Mouse (Mus musculus) ovary, postnatal 14 days (tissue): ENCODE results near the gene Arhgap22.

Experiments
- DNase-seq: peaks from one replicate; pipeline ENCODE4 v3.0.0; 2022; ENCODE audit warnings: low spot score

The Arhgap22 gene

DNA sequence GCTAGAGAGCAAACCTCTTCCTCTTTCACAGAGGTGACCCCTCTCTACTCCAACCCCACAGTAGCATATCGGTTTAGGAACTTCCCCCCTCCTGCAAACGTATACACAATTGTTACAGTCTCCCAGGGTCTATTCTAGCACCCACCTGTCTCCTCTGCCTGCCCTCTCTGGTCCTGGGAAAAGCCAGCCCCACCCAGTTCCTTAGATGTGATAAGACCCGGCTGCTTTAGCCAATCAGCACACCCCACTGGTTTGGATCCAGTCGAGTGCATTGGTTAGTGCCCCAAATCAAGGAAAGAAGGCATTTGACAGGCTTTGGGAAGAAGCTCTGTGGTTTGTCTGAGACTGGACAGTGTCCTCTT, 922 bp downstream of the Arhgap22 start:
- DNase-seq = no peak

DNA sequence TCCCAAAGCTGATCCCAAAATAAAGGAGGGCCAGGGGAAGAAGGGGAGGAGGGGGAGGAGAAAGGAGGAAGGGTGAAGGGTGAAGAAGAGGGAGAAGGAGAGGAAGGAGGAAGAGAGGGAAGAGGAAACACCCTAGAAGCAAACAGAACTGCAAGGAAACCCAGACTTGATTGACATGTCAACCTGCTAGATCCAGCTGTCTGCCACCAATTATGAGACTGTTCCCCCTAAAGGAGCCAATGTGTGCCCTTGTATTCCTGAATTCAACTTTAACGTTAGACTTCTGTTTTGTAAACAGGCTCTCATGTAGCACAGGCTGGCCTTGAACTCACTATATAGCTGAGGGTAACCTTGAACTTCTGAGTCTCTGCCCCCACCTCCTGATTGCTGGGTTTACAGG, 1.3 kb downstream of the Arhgap22 start:
- no peak for DNase-seq

DNA sequence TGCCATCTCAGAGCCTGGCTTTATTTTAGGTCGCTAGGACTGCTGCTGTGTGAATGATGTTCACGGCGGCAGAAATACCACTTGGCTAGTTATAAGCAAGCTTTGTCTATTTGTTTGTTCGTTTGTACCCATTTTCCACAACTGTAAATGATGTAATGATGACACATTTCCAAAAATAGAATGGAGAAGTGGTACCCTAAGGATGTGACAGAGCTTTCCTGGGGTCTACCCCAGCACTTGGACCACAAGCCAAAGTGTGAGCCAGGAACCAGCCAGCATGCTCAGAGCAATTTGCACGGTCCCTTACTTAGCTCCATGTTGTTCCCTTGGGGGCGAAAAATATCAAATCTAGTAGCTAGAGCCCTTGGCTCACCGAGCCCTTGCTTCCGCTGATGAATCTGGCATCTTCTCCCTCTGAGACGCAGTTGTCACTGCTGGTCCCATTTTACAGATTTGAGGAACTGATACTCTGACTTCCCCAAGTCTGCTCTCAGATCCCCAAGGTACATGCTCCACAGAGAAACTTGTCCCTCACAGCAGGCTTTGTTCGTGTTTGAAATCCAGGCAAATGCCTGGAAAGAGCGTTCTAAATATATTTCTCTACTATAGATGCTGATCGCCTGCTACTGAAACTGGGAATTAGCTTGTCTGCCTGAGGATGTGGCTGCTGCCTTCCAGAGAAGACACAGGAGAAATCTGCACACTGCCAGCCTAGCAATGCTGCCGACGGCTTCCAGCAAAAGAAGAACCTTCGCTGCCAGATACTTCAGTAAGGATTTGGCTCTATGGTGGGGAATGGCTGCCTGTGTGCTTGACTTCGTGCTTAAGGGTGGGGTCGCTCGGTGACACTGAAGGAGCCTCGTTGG, 2.8 kb downstream of the Arhgap22 start:
- no peak for DNase-seq

DNA sequence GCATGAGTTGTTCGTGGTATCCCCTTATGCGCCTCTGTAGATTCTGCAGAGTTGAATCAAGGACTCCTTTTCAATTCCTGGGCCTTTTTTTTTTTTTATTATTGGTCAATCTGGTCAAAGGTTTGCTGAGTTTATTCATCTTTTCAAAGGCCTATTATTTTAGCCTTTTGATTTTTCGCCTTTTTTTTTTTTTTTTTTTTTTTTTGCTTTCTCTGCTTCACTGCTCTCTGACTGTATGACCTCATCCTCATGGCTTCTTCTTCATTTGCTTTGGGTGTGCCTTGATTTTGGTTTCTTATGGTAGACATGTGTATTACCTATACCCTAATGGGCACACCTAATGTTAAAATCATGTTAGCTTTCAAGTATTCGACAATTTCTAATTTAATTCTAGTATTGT, 11.4 kb downstream of the Arhgap22 start:
- no peak for DNase-seq

DNA sequence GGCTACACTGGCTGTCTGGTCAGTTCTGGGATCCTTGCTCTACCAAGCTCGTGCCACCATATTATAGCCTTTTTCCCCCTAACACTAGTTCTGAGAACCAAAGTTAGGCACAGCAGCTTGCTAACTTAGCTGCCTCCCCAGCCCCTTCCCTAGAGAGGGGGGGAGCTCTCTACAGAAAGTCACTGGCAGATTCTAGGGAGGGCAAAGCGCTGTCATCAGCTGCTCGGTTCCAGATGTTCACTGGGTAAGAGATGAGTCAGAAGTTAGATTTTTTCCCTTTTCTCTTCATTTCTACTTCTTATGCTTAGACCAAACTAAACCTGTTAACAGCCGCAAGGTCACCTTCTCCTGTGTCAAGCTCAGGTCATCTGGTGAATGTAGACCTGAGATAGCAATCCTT, 16.8 kb downstream of the Arhgap22 start:
- no peak for DNase-seq

DNA sequence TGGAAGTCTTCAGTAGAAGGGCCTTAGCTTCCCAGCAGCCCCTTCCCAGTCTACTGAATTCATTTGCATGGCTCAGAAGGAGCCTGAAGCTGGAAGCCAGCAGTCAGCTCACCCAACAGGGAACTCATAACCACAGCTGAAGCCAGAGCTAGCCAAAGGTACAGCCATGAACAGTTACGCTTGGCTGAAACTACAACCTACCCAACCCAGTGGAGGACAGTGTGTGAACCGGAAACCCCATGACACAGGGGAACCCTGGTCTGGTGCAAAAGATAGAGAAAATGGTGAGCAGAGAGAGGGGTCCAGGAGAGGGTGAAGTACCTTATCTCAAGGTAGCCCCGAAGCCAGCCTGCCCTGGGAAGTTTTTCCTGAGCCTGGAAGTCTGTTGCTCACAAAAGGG, 17.5 kb downstream of the Arhgap22 start:
- DNase-seq = no peak

DNA sequence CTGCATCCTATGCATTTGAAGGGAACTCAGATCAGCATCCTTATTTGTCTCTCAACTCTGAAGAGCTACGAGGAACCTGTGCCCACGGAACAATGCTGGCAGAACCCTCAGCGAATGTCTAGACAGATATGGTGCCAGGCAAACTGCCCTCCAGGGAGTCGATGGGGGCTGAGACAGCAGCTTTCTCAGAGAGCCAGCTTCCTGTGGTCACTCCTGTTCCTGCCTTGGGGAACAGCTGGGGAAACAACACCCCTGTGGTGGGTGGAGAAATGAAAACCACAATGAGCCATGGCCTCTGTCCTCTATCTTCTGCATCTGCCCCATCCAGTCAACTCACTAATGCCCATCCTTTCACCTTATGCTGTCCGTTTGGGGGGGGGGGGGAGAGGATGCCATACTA, 18.2 kb downstream of the Arhgap22 start:
- no peak for DNase-seq

DNA sequence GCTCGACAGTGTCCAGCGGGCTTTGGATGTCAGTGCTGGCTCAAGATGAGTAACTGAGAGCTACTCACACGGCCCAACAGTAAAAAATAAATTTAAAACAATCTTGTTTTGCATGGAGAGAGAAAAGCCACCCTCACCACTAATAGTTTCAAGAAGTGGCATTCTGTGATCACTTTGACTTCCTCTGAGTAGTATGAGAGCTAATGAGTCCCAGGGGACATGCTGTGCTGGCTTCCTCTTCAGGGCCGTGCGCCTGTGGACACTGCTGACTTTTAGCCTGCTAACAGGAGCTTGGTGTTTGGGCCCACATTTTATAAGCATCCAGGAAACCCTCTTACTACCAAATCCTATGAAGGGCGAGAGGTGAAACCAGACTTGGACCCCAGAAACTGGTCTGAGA, 21.8 kb downstream of the Arhgap22 start:
- DNase-seq = no peak

DNA sequence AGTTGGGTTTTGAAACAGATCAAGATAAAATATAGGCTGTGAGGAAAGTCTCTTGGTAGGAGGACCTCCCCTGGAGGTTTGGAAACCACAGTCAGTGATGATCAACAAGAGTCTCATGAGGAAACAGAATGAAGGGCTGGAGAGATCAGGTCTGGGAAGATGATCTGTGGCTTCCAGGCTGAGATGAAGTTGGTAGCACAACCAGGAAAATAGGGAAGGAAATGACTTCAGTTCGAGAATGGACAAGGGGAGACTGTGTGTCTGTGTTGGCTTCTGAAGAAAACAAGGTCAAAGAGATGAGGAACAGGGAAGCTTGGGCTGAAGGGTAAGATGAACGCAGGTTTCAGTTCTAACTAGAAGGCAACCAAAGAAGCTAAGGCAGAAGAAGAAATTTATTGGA, 26.6 kb downstream of the Arhgap22 start:
- DNase-seq = no peak

DNA sequence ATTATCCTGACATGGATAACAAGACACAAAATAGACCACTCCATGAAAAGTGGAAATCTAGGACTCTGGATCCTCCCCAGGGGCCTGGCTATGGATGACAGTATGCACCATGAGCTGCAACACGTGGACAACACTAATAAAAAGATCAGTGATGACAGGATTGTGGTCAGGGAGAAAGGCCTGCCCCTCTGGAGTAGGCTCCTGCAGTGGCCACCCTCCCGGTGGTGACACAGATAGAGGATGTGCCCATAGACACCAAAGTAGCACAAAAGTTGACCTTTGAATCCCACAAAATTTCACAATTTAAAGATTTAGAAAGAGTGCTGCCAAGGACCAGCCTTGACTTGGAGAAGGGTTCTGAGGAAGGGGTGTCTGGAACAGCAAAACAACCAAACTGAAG, 29.4 kb downstream of the Arhgap22 start:
- DNase-seq = no peak

DNA sequence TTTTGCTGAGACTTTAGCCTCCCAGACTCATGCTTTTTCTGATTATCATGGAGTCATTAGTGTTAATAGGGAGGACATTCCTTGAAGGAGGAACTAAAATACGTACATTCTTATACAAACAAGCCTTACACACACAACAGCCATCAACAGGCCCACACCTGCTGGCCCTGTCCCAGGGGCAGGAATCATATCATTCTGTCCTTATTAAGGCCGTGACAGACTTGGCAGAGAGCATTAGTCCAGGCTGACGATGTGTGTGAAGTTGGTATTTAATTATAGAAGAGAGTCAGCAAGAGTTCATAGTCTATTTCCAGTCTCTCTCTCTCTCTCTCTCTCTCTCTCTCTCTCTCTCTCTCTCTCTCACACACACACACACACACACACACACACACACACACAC, 30.7 kb downstream of the Arhgap22 start:
- no peak for DNase-seq

DNA sequence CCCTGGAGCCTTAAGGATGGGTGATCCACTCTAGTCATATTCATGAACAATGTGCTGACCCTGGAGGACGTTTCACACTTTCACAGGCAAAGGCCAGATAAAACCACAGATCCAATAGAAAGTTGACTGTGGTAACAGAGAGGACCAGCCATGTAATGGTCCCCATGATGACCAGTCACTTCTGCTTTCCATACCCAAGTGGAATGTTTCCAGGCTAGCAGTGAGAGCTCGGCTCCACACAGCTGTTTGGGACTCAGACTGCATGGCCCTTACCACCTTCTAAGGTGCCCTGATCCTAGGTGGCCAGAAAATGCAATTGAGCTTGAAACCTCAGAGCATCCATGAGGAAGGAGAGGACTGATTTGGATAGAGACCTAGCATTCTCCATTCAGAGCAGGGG, 31.1 kb downstream of the Arhgap22 start:
- no peak for DNase-seq

DNA sequence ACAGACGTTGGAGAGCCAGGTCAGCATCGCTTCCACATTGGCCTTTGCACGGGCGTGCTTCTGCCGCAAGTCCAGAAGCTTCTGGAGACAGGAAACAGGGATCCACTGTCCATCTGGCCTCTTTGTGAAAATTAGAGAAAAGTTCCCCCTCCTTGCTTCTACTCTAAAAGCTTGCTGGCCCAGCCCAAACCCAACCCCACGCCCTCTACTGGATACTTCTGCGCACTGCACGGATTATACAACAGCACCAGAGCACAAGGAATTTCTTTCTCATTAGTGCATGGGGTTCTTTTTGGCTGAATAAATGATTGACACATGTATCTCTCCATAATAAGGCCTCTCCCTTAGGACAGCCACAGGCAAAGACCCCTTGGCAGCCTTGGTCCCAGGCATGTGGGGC, 32.6 kb downstream of the Arhgap22 start:
- DNase-seq = peak; percentile 34

DNA sequence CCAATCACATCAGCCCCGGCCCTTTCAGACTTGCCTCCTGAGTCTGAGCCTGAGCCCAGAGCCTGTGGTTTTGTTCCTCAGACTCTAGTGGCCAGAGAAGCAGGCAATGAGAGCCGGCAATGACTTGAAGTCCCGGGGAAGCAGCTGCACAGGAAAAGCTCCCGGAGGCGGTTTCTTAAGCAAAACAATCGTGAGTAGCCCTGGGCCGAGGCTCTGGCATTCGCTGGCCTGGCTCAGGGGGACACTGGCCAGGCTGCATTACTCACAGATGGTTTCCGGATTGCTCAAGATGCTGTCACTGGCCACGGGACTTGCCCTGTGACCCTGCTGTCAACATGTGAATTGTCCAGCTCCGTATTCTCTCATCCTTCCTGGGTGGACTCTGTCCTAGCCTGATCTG, 33.8 kb downstream of the Arhgap22 start:
- DNase-seq = peak; percentile 29

DNA sequence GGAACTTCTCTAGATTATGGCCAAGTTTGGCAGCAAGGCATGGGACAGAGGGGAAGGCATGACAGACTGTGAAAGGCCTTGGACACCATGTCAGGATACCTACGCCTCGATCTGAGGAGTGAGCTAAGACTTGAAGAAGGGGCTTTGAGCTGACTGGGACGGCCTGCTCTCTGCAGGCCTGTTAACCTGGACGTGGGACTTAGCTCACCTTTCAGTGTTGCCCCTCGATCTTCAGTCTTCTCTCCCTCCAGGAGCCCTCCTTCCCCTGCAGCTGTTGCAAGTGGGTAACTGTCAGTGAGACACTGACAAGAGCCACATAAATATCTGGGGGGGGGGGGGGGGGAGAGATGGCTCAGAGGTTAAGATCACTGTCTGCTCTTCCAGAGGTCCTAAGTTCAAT, 34.9 kb downstream of the Arhgap22 start:
- no peak for DNase-seq

DNA sequence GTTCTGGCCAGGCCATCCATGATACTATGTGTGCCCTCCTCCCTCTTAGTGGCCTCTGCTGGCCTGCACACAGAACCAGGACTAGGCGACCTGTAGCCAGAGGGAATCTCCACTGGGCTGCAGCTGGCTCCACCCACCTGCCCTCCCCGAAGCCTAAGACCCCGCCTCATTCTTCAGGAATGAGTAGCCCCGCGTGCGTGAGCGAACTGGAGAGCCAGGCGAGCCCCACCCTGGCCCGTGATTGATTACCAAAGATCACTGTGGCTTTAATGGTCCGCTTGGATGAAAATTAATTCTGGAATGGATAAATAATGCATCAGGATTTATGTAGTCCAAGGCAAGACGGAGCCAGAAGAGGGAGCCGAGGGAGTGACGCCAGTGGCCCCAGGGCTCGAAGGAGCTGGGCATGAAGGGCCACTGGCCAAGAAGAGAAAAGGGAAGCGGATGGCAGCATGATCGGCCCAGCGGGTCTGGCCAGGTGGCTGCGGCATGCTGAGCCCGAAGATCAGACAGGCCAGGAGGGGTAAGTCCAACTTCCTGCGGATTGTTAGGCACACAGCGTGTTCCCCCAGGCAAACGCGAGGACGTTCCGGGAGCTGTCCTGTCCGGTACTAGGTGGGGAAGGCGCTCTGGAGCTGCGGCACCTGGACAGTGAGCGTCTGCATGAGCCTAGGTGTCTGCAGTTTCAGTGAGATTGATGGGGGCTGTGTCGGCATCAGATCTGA, 36.6 kb downstream of the Arhgap22 start:
- no peak for DNase-seq

DNA sequence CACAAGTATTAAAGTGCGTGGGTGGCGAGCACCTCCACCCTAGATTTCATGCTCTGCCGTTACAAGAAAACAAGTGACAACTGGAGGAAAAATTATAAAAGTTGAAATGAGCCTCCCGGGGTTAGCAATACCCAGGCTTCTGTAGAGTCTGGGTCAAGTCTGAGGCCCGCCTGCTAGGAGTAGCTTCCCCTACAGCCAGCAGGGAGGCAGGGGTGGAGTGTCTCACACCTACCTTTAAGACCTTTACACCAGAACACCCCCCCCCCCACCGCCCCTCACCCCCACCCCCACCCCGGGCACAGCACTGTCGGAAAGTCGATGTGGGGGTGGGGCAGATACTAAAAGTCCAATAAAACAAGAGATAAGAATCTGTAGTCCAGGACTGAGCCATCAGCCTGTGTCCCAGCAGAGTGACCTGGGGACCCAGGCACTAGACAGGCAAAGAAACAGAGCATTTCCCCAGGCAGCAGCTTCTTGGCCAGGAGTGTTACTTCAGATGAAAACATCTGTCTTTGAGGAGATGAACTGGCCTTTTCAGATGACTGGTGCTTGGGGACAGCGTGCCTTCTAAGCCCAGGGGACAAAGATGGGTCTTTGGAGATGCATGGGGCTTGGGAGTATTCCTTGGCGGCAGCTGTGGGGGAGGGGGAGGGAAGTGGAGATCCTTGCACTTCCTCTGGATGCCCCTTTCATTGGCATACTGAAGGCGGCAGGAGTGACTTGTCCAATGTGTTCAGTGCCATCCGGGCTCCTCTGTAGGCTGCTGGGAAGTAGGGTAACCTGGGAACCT, 37.3 kb downstream of the Arhgap22 start:
- DNase-seq = no peak

DNA sequence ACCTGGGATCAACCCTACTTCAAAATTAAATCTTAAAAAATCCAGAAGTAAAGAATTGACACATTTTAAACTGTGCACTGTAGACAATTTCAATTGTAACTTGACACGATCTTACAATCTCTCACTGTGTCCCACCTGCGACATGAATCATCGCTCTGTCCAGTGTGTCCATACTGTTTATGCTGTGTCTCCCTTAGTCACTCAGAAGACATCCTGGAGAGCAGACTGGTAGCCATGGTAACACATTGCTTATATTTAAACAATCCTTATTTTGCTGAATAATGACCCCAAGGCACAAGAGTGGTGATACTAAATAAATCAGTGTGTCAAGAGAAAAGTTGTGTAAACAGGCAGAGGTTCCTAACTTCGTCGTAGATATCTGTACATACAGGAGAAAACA, 44.4 kb downstream of the Arhgap22 start:
- DNase-seq = no peak

DNA sequence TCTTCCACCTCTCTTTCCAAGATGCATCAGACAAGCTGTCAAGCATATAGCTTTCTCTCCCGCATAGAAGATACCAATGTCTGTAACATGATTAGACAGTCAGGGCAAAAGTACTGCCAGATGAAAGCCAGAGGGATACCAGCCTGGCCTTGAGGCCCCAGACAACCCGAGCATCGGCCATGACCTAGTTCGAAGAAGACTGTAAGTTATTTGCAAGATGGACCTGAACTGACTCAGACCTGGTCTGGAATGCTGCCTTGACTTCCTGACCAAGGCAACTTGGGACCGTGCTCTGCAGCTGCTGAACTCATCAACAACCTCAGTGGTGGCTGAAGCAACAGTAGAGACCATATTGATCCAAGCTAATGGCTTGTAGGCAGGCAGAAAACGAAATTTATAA, 46.3 kb downstream of the Arhgap22 start:
- DNase-seq = no peak

DNA sequence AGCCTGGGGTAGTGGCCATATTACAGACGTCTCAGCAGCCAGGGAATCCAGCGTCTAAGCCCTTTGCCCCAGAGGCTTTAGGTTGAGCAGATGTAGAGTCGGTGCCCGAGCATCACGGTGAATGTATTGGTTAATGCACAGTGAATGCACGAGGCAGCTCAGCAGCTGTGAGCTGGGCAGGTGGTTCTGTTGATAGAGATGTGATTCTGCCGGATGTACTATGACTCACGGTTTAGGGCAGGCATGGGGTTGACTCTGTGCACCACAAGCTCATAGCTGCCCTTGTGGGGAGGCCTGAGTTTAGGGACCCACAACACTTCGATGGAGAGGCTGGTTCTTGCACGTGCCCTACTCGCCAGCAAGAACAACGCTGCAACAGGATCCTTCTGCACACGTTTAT, 51.0 kb downstream of the Arhgap22 start:
- no peak for DNase-seq

DNA sequence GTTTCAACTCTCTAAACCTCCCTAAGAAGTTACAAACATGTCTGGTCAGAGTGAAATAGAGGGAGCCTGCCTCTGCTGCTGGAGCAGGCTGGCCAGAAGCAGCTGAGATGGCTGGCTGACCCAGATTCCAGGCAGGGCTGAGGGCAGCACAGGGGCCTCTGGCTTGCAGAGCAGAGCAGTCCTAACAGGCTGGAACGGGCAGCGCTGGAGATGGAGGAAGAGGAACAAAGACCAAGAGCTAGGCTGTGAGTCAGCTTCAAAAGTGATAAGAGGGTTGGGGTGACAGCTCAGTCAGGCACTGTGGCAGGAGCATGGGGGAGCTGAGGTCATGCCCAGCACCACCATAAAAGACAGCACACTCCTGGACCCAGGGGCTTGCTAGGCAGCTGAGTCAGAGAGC, 62.4 kb downstream of the Arhgap22 start:
- DNase-seq = no peak

DNA sequence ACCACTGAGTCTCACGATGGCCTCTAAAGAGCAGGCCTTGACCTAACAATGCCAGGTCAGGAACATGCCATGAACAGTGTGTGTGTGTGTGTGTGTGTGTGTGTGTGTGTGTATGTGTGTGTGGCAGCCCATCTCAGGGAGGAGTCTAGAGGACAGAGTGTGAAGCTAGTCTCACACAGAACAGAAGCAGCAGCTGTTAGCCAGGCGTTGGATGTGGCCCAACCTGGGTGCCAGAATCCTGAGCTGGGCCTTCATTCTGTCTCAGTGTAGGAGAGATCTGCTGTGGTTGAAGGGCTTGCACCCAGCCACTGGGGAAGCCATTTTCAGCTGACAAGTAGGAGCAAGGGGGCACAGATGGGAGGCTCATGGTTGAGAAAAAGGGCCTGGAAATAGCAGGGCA, 64.5 kb downstream of the Arhgap22 start:
- no peak for DNase-seq

DNA sequence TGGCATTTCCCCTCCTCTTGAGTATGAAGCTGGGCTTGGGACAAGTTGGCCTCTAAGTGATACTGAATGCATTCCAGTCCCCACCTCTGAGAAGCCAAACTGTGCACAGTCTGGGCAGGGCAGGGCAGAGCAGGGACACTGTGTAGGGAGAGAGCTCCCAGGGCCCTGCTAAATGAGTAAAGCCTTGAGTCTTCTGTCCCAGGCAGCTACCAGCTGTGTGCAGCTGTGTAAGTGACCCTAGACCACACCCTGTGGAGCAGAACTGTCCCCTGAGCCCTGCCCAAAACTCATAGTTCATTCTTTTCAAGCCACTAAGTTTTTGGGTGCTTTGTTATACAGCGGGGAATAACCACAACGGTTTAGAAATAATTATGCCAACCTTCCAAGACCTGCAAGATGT, 67.1 kb downstream of the Arhgap22 start:
- DNase-seq = no peak
